Mouse (Mus musculus) G1E (cell line): ENCODE measurements around the gene Sirt1.

ENCODE experiments used
- CTCF ChIP-seq: IDR thresholded peaks from 2 replicates; pipeline ENCODE4 v1.5.1; 2012; ENCODE audit warnings: low read depth, low read length, inconsistent platforms, mixed read lengths
- TAL1 ChIP-seq: conservative IDR thresholded peaks from 2 replicates; pipeline ENCODE4 v1.6.1; 2012; ENCODE audit warnings: low read depth, low read length, inconsistent platforms, mixed read lengths

DNA sequence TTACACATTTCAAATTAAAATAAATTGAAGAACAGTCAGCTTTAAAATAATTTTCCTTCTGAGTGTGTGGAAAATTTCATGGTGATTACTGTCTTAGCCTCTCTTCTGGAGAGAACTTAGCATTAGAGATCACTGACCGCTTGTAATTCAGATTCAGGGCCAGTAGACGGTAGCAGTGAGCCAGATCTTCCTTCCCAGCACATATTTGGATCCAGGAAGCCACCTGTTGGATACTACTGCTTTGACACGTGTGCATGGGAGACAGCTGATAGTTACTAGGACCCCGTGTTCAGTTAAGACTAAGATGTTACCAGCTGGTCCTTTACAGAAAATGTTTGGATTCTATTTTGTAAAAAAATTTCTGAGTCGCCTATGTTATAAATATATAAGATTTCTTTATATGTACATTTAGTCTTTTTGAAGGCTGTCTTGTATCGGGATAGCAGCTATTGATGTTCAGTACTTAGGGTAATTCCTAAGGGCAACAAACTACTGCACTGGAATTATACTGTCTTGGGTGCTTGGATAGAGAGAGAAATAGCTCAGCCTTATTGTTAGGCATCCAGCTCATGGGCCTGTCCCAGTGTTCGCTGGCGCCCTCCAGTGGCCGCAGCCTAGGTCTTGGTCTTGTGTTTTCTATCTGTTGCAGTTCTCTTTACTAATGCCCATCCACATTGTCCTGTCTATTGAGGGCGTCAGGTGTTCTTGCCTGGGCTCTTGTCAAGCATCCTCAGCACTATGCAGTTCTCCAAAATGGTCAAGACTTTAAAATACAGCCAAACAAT lies 72.7 kb downstream of the Sirt1 start:
- TF ChIP-seq TAL1 (no peak), CTCF (0 out of 2 replicates have a peak, but pooled peaks have one; percentile 21)
